Mouse (Mus musculus) limb, embryonic 10.5 days (tissue): ENCODE results near the gene Cracr2b. TPM values are rescaled to one million over a fixed set of nuclear protein-coding genes. Genes with fewer than 3 reads are reported as not detected.

Experiments used
- DNase-seq: peaks from one replicate; pipeline ENCODE4 v3.0.0-alpha.2; 2017; ENCODE audit warnings: low spot score
- H3K27ac ChIP-seq: fragments of 300-500 bp; sonication (generic); 2 replicates; pipeline ENCODE4 v1.5.1; 2016; ENCODE audit warnings: mild to moderate bottlenecking
- H3K27me3 ChIP-seq: fragments of 300-500 bp; sonication (generic); 2 replicates; pipeline ENCODE4 v1.6.1; 2016; ENCODE audit warnings: low read depth, mild to moderate bottlenecking; ENCODE audit not compliant: poor library complexity, severe bottlenecking
- H3K36me3 ChIP-seq: fragments of 300-500 bp; sonication (generic); 2 replicates; pipeline ENCODE4 v1.6.1; 2016; ENCODE audit warnings: mild to moderate bottlenecking, moderate library complexity
- H3K4me1 ChIP-seq: fragments of 300-500 bp; sonication (generic); 2 replicates; pipeline ENCODE4 v1.6.1; 2016
- H3K4me3 ChIP-seq: fragments of 300-500 bp; sonication (generic); 2 replicates; pipeline ENCODE4 v1.5.1; 2016; ENCODE audit warnings: mild to moderate bottlenecking, moderate library complexity
- H3K9me3 ChIP-seq: fragments of 300-500 bp; sonication (generic); replicated peaks from 2 replicates; pipeline ENCODE4 v1.6.1; 2016; ENCODE audit warnings: mild to moderate bottlenecking
- WGBS: fragments of 180-500 bp; shearing (Covaris S2); methylation state at CpG from one replicate; pipeline ENCODE4 v1.1.7; 2016; 5-methylcytosine and 5-hydroxymethylcytosine counted together
- polyA plus RNA-seq: library from polyadenylated mRNA; unstranded; fragments of >200 nt; fragmentation: Nextera tagmentation; extraction: Ambion mirVana; gene quantifications from 2 replicates; pipeline ENCODE4 v1.2.1, GENCODE M21; 2016

Gene Cracr2b
- polyA plus RNA-seq, 1 experiment from 2014 or later = 7.8 TPM

- peak; percentile 91 for DNase-seq
- peaks cover 43% of the 10 kb centered on the region for H3K36me3 ChIP-seq
- H3K27ac ChIP-seq = peak within 1 kb of the TSS; percentile 96
- H3K27me3 ChIP-seq = no peaks in the 10 kb centered on the region
- under 1% methylated on average over 63 of the region's 63 CpGs for WGBS
- H3K9me3 ChIP-seq = no peaks in the 10 kb centered on the region
- H3K4me1 ChIP-seq = peaks cover 34% of the 10 kb centered on the region
- peak within 1 kb of the TSS; percentile 89 for H3K4me3 ChIP-seq
Measured at GRCm38 (mm10) chr7:141447110-141447991, 13.5 kb upstream of the Cracr2b start, which contains the start of gene Rplp2. Gene Rplp2 (plus strand): TSS chr7:141447370.

GRCm38 (mm10) chr7:141451928-141452327 lies 9.0 kb upstream of the Cracr2b start:
- Histone ChIP-seq H3K4me3 (no peak overlapping the region), H3K36me3 (peaks cover 42% of the 10 kb centered on the region), H3K27me3 (peaks cover 7% of the 10 kb centered on the region; the same call in 1 of the 2 replicates), H3K9me3 (no peaks in the 10 kb centered on the region), H3K27ac (no peak overlapping the region), H3K4me1 (peaks cover 39% of the 10 kb centered on the region)
- no peak for DNase-seq

- Histone ChIP-seq H3K27me3 (peaks cover 22% of the 10 kb centered on the region), H3K9me3 (no peaks in the 10 kb centered on the region), H3K36me3 (peaks cover 38% of the 10 kb centered on the region), H3K27ac (no peak overlapping the region), H3K4me3 (no peak overlapping the region), H3K4me1 (peaks cover 33% of the 10 kb centered on the region)
- DNase-seq = no peak
- 71% methylated on average over 2 of the region's 2 CpGs for WGBS
Measured at GRCm38 (mm10) chr7:141453636-141454035, 7.3 kb upstream of the Cracr2b start.

- Histone ChIP-seq H3K27me3 (peaks cover 37% of the 10 kb centered on the region), H3K27ac (peak within 1 kb of the TSS; percentile 69), H3K9me3 (no peaks in the 10 kb centered on the region), H3K36me3 (peaks cover 28% of the 10 kb centered on the region), H3K4me3 (peak within 1 kb of the TSS; percentile 60), H3K4me1 (peaks cover 28% of the 10 kb centered on the region)
- WGBS = under 1% methylated on average over 45 of the region's 45 CpGs
- peak; percentile 93 for DNase-seq
Measured at GRCm38 (mm10) chr7:141454967-141455551, 5.8 kb upstream of the Cracr2b start, which contains the start of gene Pnpla2. Gene Pnpla2 (plus strand): TSS chr7:141455198.

GRCm38 (mm10) chr7:141455610-141456314 lies 5.1 kb upstream of the Cracr2b start:
- H3K27ac ChIP-seq = peak overlapping the region; percentile 69
- H3K27me3 ChIP-seq = peaks cover 44% of the 10 kb centered on the region
- no peaks in the 10 kb centered on the region for H3K9me3 ChIP-seq
- H3K4me3 ChIP-seq = peak overlapping the region; percentile 60
- H3K4me1 ChIP-seq = peaks cover 29% of the 10 kb centered on the region
- peak; percentile 58 for DNase-seq
- 1% methylated on average over 23 of the region's 23 CpGs for WGBS
- peaks cover 21% of the 10 kb centered on the region for H3K36me3 ChIP-seq

GRCm38 (mm10) chr7:141456739-141457138 lies 4.2 kb upstream of the Cracr2b start:
- Histone ChIP-seq H3K36me3 (peaks cover 12% of the 10 kb centered on the region), H3K27ac (no peak overlapping the region), H3K4me1 (peaks cover 37% of the 10 kb centered on the region), H3K4me3 (no peak overlapping the region; the same call in 1 of the 2 replicates), H3K9me3 (no peaks in the 10 kb centered on the region), H3K27me3 (peaks cover 53% of the 10 kb centered on the region)
- DNase-seq = no peak
- 86% methylated on average over 6 of the region's 6 CpGs for WGBS

GRCm38 (mm10) chr7:141457236-141457635 lies 3.7 kb upstream of the Cracr2b start:
- Histone ChIP-seq H3K4me1 (peaks cover 42% of the 10 kb centered on the region), H3K4me3 (no peak overlapping the region), H3K27me3 (peaks cover 58% of the 10 kb centered on the region), H3K27ac (no peak overlapping the region), H3K9me3 (no peaks in the 10 kb centered on the region), H3K36me3 (peaks cover 7% of the 10 kb centered on the region)
- WGBS = 91% methylated on average over 14 of the region's 14 CpGs
- no peak for DNase-seq

GRCm38 (mm10) chr7:141457986-141458660 lies 2.8 kb upstream of the Cracr2b start:
- Histone ChIP-seq H3K27ac (no peak overlapping the region), H3K9me3 (no peaks in the 10 kb centered on the region), H3K36me3 (peaks cover 5% of the 10 kb centered on the region; the same call in 1 of the 2 replicates), H3K4me3 (no peak overlapping the region), H3K4me1 (peaks cover 51% of the 10 kb centered on the region), H3K27me3 (peaks cover 67% of the 10 kb centered on the region)
- DNase-seq = peak; percentile 68
- 81% methylated on average over 15 of the region's 15 CpGs for WGBS

GRCm38 (mm10) chr7:141458661-141459060 lies 2.2 kb upstream of the Cracr2b start:
- Histone ChIP-seq H3K27me3 (peaks cover 73% of the 10 kb centered on the region), H3K4me3 (no peak overlapping the region), H3K4me1 (peaks cover 56% of the 10 kb centered on the region), H3K27ac (no peak overlapping the region), H3K36me3 (peaks cover 5% of the 10 kb centered on the region; the same call in 1 of the 2 replicates), H3K9me3 (no peaks in the 10 kb centered on the region)
- 87% methylated on average over 11 of the region's 11 CpGs for WGBS
- DNase-seq = no peak

- peaks cover 5% of the 10 kb centered on the region; the same call in 1 of the 2 replicates for H3K36me3 ChIP-seq
- no peak overlapping the region for H3K27ac ChIP-seq
- DNase-seq = no peak
- 85% methylated on average over 17 of the region's 17 CpGs for WGBS
- no peak overlapping the region for H3K4me3 ChIP-seq
- peaks cover 62% of the 10 kb centered on the region for H3K4me1 ChIP-seq
- peaks cover 79% of the 10 kb centered on the region for H3K27me3 ChIP-seq
- no peaks in the 10 kb centered on the region for H3K9me3 ChIP-seq
Measured at GRCm38 (mm10) chr7:141459301-141459711, 1.6 kb upstream of the Cracr2b start.

- 78% methylated on average over 5 of the region's 5 CpGs for WGBS
- H3K27me3 ChIP-seq = peaks cover 86% of the 10 kb centered on the region
- DNase-seq = no peak
- H3K36me3 ChIP-seq = peaks cover 5% of the 10 kb centered on the region; the same call in 1 of the 2 replicates
- H3K27ac ChIP-seq = 0 out of 2 replicates have a peak overlapping the region, but pooled peaks have one; percentile 11
- peaks cover 62% of the 10 kb centered on the region for H3K4me1 ChIP-seq
- no peaks in the 10 kb centered on the region for H3K9me3 ChIP-seq
- H3K4me3 ChIP-seq = no peak overlapping the region
Measured at GRCm38 (mm10) chr7:141460001-141460390, 898 bp upstream of the Cracr2b start.
